Mouse (Mus musculus) hindbrain, embryonic 14.5 days (tissue): ENCODE data around the gene Adgrf5. TPM values are rescaled to one million over a fixed set of nuclear protein-coding genes. Genes with fewer than 3 reads are reported as not detected.

Experiments
- ATAC-seq: fragments of 200-750 bp; cut with Nextera tagmentation; 2 replicates; pipeline ENCODE4 v1.8.0; 2017; ENCODE audit warnings: moderate number of reproducible peaks, mild to moderate bottlenecking, moderate TSS enrichment, moderate library complexity; ENCODE audit not compliant: low FRiP score
- DNase-seq: peaks from one replicate; pipeline ENCODE4 v3.0.0-alpha.2; 2015; ENCODE audit warnings: low spot score
- H3K27ac ChIP-seq: fragments of 300-500 bp; sonication (generic); 2 replicates; pipeline ENCODE4 v1.5.1; 2014; ENCODE audit warnings: mild to moderate bottlenecking, moderate library complexity
- H3K27me3 ChIP-seq: fragments of 300-500 bp; sonication (generic); 2 replicates; pipeline ENCODE4 v1.6.1; 2014; ENCODE audit warnings: mild to moderate bottlenecking, low read length, mixed read lengths; ENCODE audit not compliant: control insufficient read depth, insufficient read depth
- H3K36me3 ChIP-seq: fragments of 300-500 bp; sonication (generic); replicated peaks from 2 replicates; pipeline ENCODE4 v1.6.1; 2014; ENCODE audit not compliant: control insufficient read depth, insufficient read depth
- H3K4me1 ChIP-seq: fragments of 300-500 bp; sonication (generic); replicated peaks from 2 replicates; pipeline ENCODE4 v1.6.1; 2014; ENCODE audit warnings: antibody characterized with exemption, low read length, mixed read lengths; ENCODE audit not compliant: control insufficient read depth, insufficient read depth
- H3K4me2 ChIP-seq: fragments of 300-500 bp; sonication (generic); replicated peaks from 2 replicates; pipeline ENCODE4 v1.6.1; 2014; ENCODE audit warnings: mild to moderate bottlenecking, moderate library complexity
- H3K4me3 ChIP-seq: fragments of 300-500 bp; sonication (generic); replicated peaks from 2 replicates; pipeline ENCODE4 v1.5.1; 2014; ENCODE audit warnings: mild to moderate bottlenecking, low read length
- H3K9ac ChIP-seq: fragments of 300-500 bp; sonication (generic); 2 replicates; pipeline ENCODE4 v1.6.1; 2014
- H3K9me3 ChIP-seq: fragments of 300-500 bp; sonication (generic); 2 replicates; pipeline ENCODE4 v1.6.1; 2016; ENCODE audit warnings: low read length; ENCODE audit not compliant: control insufficient read depth
- WGBS: fragments of 180-500 bp; shearing (Covaris S2); extraction: QIAGEN DNeasy Blood & Tissue Kit; methylation state at CpG from one replicate; pipeline ENCODE4 v1.1.7; 2014; 5-methylcytosine and 5-hydroxymethylcytosine counted together
- polyA plus RNA-seq: library from polyadenylated mRNA; unstranded; fragments of >200 nt; fragmentation: Nextera tagmentation; extraction: Ambion mirVana; gene quantifications from 2 replicates; pipeline ENCODE4 v1.2.1, GENCODE M21; 2014

The Adgrf5 gene
- polyA plus RNA-seq, 1 experiment from 2014 or later, result 9.6 TPM

- Histone ChIP-seq H3K9me3 (no peaks in the 10 kb centered on the region), H3K36me3 (no peaks in the 10 kb centered on the region), H3K9ac (no peak overlapping the region), H3K4me1 (no peaks in the 10 kb centered on the region), H3K27ac (no peak overlapping the region), H3K27me3 (no peaks in the 10 kb centered on the region), H3K4me2 (no peak overlapping the region), H3K4me3 (no peak overlapping the region)
- no peak for ATAC-seq
- no peak for DNase-seq
- 95% methylated on average over 5 of the region's 5 CpGs for WGBS
Measured at GRCm38 (mm10) chr17:43501631-43502030, 141.4 kb downstream of the Adgrf5 start.

GRCm38 (mm10) chr17:43502592-43502991 is 142.3 kb downstream of the Adgrf5 start, which contains the start of gene Mep1a:
TSS of gene Mep1a (minus strand) at chr17:43502812.
- no peaks in the 10 kb centered on the region for H3K36me3 ChIP-seq
- H3K27ac ChIP-seq, result no peak within 1 kb of the TSS
- no peak within 1 kb of the TSS for H3K9ac ChIP-seq
- no peaks in the 10 kb centered on the region for H3K9me3 ChIP-seq
- H3K4me3 ChIP-seq, result no peak within 1 kb of the TSS
- WGBS, result 89% methylated on average over 9 of the region's 9 CpGs
- no peak for ATAC-seq
- H3K4me2 ChIP-seq, result no peak within 1 kb of the TSS
- no peaks in the 10 kb centered on the region for H3K27me3 ChIP-seq
- no peak for DNase-seq
- no peaks in the 10 kb centered on the region for H3K4me1 ChIP-seq

GRCm38 (mm10) chr17:43503861-43504593 is 143.8 kb downstream of the Adgrf5 start:
- H3K27ac ChIP-seq, result no peak overlapping the region
- WGBS, result 68% methylated on average over 4 of the region's 4 CpGs
- no peak for ATAC-seq
- no peaks in the 10 kb centered on the region for H3K36me3 ChIP-seq
- no peak overlapping the region for H3K4me3 ChIP-seq
- no peaks in the 10 kb centered on the region for H3K27me3 ChIP-seq
- H3K9ac ChIP-seq, result no peak overlapping the region
- no peak overlapping the region for H3K4me2 ChIP-seq
- DNase-seq, result no peak
- no peaks in the 10 kb centered on the region for H3K4me1 ChIP-seq
- H3K9me3 ChIP-seq, result no peaks in the 10 kb centered on the region

GRCm38 (mm10) chr17:43504594-43504934 is 144.3 kb downstream of the Adgrf5 start:
- no peak overlapping the region for H3K9ac ChIP-seq
- WGBS, result 80% methylated on average over 6 of the region's 6 CpGs
- H3K9me3 ChIP-seq, result no peaks in the 10 kb centered on the region
- DNase-seq, result no peak
- no peak overlapping the region for H3K27ac ChIP-seq
- no peaks in the 10 kb centered on the region for H3K27me3 ChIP-seq
- no peaks in the 10 kb centered on the region for H3K4me1 ChIP-seq
- H3K4me2 ChIP-seq, result no peak overlapping the region
- no peak for ATAC-seq
- no peak overlapping the region for H3K4me3 ChIP-seq
- no peaks in the 10 kb centered on the region for H3K36me3 ChIP-seq

Other genes starting within 250 kb of the Adgrf5 start
- not detected in 2 replicates for gene Adgrf1, start 90.1 kb upstream of the Adgrf5 start, polyA plus RNA-seq
- 0.09 and 0.12 TPM in 2 replicates for gene Mep1a, start 142.4 kb downstream of the Adgrf5 start, polyA plus RNA-seq
- gene Ankrd66, start 183.2 kb downstream of the Adgrf5 start, polyA plus RNA-seq, result 0.94 and 2.1 TPM in 2 replicates
- gene Pla2g7, start 207.6 kb downstream of the Adgrf5 start, polyA plus RNA-seq, result 105 and 113 TPM in 2 replicates